Mouse (Mus musculus) stomach, postnatal 0 days (tissue): ENCODE data around the gene Mfsd9. TPM values are rescaled to one million over a fixed set of nuclear protein-coding genes. Genes with fewer than 3 reads are reported as not detected.

Experiments
- ATAC-seq: fragments of 200-750 bp; cut with Nextera tagmentation; 2 replicates; pipeline ENCODE4 v1.8.0; 2017; ENCODE audit not compliant: low FRiP score, low TSS enrichment
- DNase-seq: peaks from one replicate; pipeline ENCODE4 v3.0.0-alpha.2; 2016; ENCODE audit warnings: low spot score
- H3K27ac ChIP-seq: fragments of 300-500 bp; sonication (generic); replicated peaks from 2 replicates; pipeline ENCODE4 v1.5.1; 2014; ENCODE audit warnings: mild to moderate bottlenecking, control low read depth
- H3K27me3 ChIP-seq: fragments of 300-500 bp; sonication (generic); 2 replicates; pipeline ENCODE4 v1.6.1; 2014; ENCODE audit warnings: low read length; ENCODE audit not compliant: control insufficient read depth, insufficient read depth
- H3K36me3 ChIP-seq: fragments of 300-500 bp; sonication (generic); 2 replicates; pipeline ENCODE4 v1.6.1; 2014; ENCODE audit warnings: low read length, mixed read lengths; ENCODE audit not compliant: control insufficient read depth, insufficient read depth
- H3K4me1 ChIP-seq: fragments of 300-500 bp; sonication (generic); replicated peaks from 2 replicates; pipeline ENCODE4 v1.6.1; 2014; ENCODE audit warnings: antibody characterized with exemption; ENCODE audit not compliant: control insufficient read depth, insufficient read depth
- H3K4me2 ChIP-seq: fragments of 300-500 bp; sonication (generic); replicated peaks from 2 replicates; pipeline ENCODE4 v1.6.1; 2014; ENCODE audit warnings: low read depth, mild to moderate bottlenecking, control low read depth, moderate library complexity
- H3K4me3 ChIP-seq: fragments of 300-500 bp; sonication (generic); 2 replicates; pipeline ENCODE4 v1.5.1; 2014; ENCODE audit warnings: low read depth, low read length, control low read depth
- H3K9ac ChIP-seq: fragments of 300-500 bp; sonication (generic); 2 replicates; pipeline ENCODE4 v1.6.1; 2014; ENCODE audit warnings: mild to moderate bottlenecking, low read length, control low read depth, mixed read lengths
- H3K9me3 ChIP-seq: fragments of 300-500 bp; sonication (generic); 2 replicates; pipeline ENCODE4 v1.6.1; 2016; ENCODE audit warnings: low read length; ENCODE audit not compliant: control insufficient read depth
- CTCF ChIP-seq: IDR thresholded peaks from 2 replicates; pipeline ENCODE4 v1.5.1; 2016; ENCODE audit warnings: antibody characterized with exemption, low read depth, mild to moderate bottlenecking, moderate library complexity
- EP300 ChIP-seq: optimal IDR thresholded peaks from 2 replicates; pipeline ENCODE3; 2016; ENCODE audit warnings: antibody characterized with exemption
- WGBS: fragments of 180-500 bp; shearing (Covaris S2); extraction: QIAGEN DNeasy Blood & Tissue Kit; methylation state at CpG from one replicate; pipeline ENCODE4 v1.1.7; 2014; 5-methylcytosine and 5-hydroxymethylcytosine counted together
- polyA plus RNA-seq: library from polyadenylated mRNA; unstranded; fragments of >200 nt; fragmentation: Nextera tagmentation; extraction: Ambion mirVana; gene quantifications from 2 replicates; pipeline ENCODE4 v1.2.1, GENCODE M21; 2015

The Mfsd9 gene
- polyA plus RNA-seq, 1 experiment from 2014 or later = 3.9 TPM

- H3K27ac ChIP-seq = 0 out of 2 replicates have a peak overlapping the region, but pooled peaks have one; percentile 8
- TF ChIP-seq EP300 (no peak), CTCF (no peak)
- peak overlapping the region; percentile 82 for H3K4me2 ChIP-seq
- H3K9ac ChIP-seq = peak overlapping the region; percentile 66
- no peaks in the 10 kb centered on the region for H3K4me1 ChIP-seq
- no peaks in the 10 kb centered on the region for H3K27me3 ChIP-seq
- H3K36me3 ChIP-seq = no peaks in the 10 kb centered on the region; the same call in 1 of the 2 replicates
- H3K9me3 ChIP-seq = no peaks in the 10 kb centered on the region
- H3K4me3 ChIP-seq = peak overlapping the region; percentile 73
- ATAC-seq (no peak), DNase-seq (no peak)
- 30% methylated on average over 5 of the region's 5 CpGs for WGBS
These were observed 737 bp downstream of the Mfsd9 start for GRCm38 (mm10) chr1:40789666-40790233.

GRCm38 (mm10) chr1:40788956-40789355, 1.5 kb downstream of the Mfsd9 start:
- DNase-seq (no peak), ATAC-seq (no peak)
- TF ChIP-seq EP300 = no peak
- no peak for TF ChIP-seq CTCF
- Histone ChIP-seq H3K36me3 (no peaks in the 10 kb centered on the region; the same call in 1 of the 2 replicates), H3K4me1 (no peaks in the 10 kb centered on the region), H3K4me2 (no peak overlapping the region), H3K4me3 (no peak overlapping the region), H3K27ac (no peak overlapping the region), H3K9ac (no peak overlapping the region), H3K9me3 (no peaks in the 10 kb centered on the region), H3K27me3 (no peaks in the 10 kb centered on the region)
- 86% methylated on average over 6 of the region's 6 CpGs for WGBS

- DNase-seq (no peak), ATAC-seq (no peak)
- 69% methylated on average over 11 of the region's 11 CpGs for WGBS
- Histone ChIP-seq H3K4me3 (no peak overlapping the region), H3K27me3 (no peaks in the 10 kb centered on the region), H3K4me2 (no peak overlapping the region), H3K36me3 (no peaks in the 10 kb centered on the region; the same call in none of the 2 replicates), H3K4me1 (no peaks in the 10 kb centered on the region), H3K9me3 (no peaks in the 10 kb centered on the region), H3K9ac (no peak overlapping the region), H3K27ac (no peak overlapping the region)
- TF ChIP-seq CTCF (no peak), EP300 (no peak)
These were observed 4.5 kb downstream of the Mfsd9 start for GRCm38 (mm10) chr1:40785876-40786445.

GRCm38 (mm10) chr1:40784306-40784705, 6.2 kb downstream of the Mfsd9 start:
- H3K36me3 ChIP-seq = no peaks in the 10 kb centered on the region; the same call in none of the 2 replicates
- no peaks in the 10 kb centered on the region for H3K4me1 ChIP-seq
- H3K9me3 ChIP-seq = no peaks in the 10 kb centered on the region
- DNase-seq (no peak), ATAC-seq (no peak)
- no peak overlapping the region for H3K27ac ChIP-seq
- no peak overlapping the region for H3K9ac ChIP-seq
- no peak overlapping the region for H3K4me3 ChIP-seq
- TF ChIP-seq EP300 (no peak), CTCF (no peak)
- 91% methylated on average over 9 of the region's 9 CpGs for WGBS
- no peak overlapping the region for H3K4me2 ChIP-seq
- no peaks in the 10 kb centered on the region for H3K27me3 ChIP-seq

GRCm38 (mm10) chr1:40783450-40783849, 7.0 kb downstream of the Mfsd9 start:
- Histone ChIP-seq H3K4me3 (no peak overlapping the region), H3K36me3 (no peaks in the 10 kb centered on the region; the same call in none of the 2 replicates), H3K4me1 (no peaks in the 10 kb centered on the region), H3K27ac (no peak overlapping the region), H3K9ac (no peak overlapping the region), H3K4me2 (no peak overlapping the region), H3K27me3 (no peaks in the 10 kb centered on the region), H3K9me3 (peaks cover 7% of the 10 kb centered on the region; the same call in 1 of the 2 replicates)
- DNase-seq = no peak
- ATAC-seq = no peak
- 92% methylated on average over 7 of the region's 7 CpGs for WGBS
- TF ChIP-seq EP300 (no peak), CTCF (no peak)

- Histone ChIP-seq H3K9me3 (peaks cover 7% of the 10 kb centered on the region; the same call in 1 of the 2 replicates), H3K4me2 (no peak overlapping the region), H3K36me3 (peaks cover 3% of the 10 kb centered on the region), H3K27ac (no peak overlapping the region), H3K9ac (no peak overlapping the region), H3K4me3 (no peak overlapping the region), H3K27me3 (no peaks in the 10 kb centered on the region), H3K4me1 (no peaks in the 10 kb centered on the region)
- DNase-seq (no peak), ATAC-seq (no peak)
- 73% methylated on average over 3 of the region's 3 CpGs for WGBS
- TF ChIP-seq CTCF (no peak), EP300 (no peak)
These were observed 13.7 kb downstream of the Mfsd9 start for GRCm38 (mm10) chr1:40776763-40777162.
